Mouse (Mus musculus): Measurements from ENCODE around the gene Snrk. TPM values are rescaled to one million over a fixed set of nuclear protein-coding genes. Genes with fewer than 3 reads are reported as not detected.

Snrk gene
- polyA plus RNA-seq, 1 experiment from 2014 or later = 60.2 TPM

Other genes starting within 250 kb of the Snrk start
- gene Ackr2, start 218.9 kb upstream of the Snrk start, polyA plus RNA-seq (2015; fragmentation: Nextera tagmentation; extraction: Ambion mirVana) = 1.2 and 1.4 TPM in 2 replicates
- not detected in 2 replicates for gene Cyp8b1, start 201.0 kb upstream of the Snrk start, polyA plus RNA-seq (2015; fragmentation: Nextera tagmentation; extraction: Ambion mirVana)
- gene Fam198a, start 166.3 kb upstream of the Snrk start, polyA plus RNA-seq (2015; fragmentation: Nextera tagmentation; extraction: Ambion mirVana) = 2.8 and 3.5 TPM in 2 replicates
- gene Pomgnt2, start 120.2 kb upstream of the Snrk start, polyA plus RNA-seq (2015; fragmentation: Nextera tagmentation; extraction: Ambion mirVana) = 22.1 and 25.1 TPM in 2 replicates
- gene Ano10, start 177.2 kb downstream of the Snrk start, polyA plus RNA-seq (2015; fragmentation: Nextera tagmentation; extraction: Ambion mirVana) = 52.1 and 52.8 TPM in 2 replicates
- 24.3 and 24.6 TPM in 2 replicates for gene Abhd5, start 234.3 kb downstream of the Snrk start, polyA plus RNA-seq (2015; fragmentation: Nextera tagmentation; extraction: Ambion mirVana)

Measured in neural tube, embryonic 13.5 days (tissue).